Mouse (Mus musculus) embryo, embryonic 11 days (tissue): ENCODE data around the gene Cst9.

Experiments used
- DNase-seq: peaks from one replicate; pipeline ENCODE4 v3.0.0-alpha.2; 2015

Gene Cst9

DNA sequence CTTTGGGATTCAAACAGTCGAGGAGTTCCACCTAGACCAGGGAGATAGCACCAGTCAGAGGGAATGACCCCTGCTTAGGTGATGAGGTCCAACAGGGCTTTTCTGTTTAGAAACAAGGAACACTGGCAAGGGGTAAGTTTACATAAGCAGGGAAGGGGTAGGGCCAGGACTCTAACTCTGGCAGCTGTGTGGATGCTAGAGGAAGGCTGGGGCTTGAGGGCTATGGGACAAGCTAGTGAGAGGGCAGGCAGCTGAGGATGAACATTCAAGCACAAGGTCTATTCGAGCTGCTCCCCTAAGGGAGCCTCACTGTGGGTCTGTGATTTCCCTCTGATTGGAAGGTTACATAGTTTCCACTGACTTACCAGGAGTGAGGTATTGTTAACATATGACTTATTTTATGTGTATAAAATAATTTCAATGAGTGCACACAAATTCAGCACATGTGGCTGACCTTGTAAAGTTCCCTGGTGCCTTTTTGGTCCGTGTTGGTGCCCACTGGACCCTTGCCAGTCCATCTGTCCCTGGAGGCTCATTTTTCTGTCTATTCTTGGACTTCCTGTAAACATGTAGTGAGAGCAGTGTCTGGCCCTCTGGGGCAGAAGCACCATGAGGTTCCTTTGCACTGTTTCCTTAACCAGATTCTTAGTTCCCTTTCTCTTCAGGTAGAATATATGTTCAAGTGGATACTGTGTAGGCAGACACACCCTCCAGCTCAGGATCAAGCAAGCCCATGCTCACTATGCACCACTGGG is 42.2 kb downstream of the Cst9 start:
- no peak for DNase-seq

DNA sequence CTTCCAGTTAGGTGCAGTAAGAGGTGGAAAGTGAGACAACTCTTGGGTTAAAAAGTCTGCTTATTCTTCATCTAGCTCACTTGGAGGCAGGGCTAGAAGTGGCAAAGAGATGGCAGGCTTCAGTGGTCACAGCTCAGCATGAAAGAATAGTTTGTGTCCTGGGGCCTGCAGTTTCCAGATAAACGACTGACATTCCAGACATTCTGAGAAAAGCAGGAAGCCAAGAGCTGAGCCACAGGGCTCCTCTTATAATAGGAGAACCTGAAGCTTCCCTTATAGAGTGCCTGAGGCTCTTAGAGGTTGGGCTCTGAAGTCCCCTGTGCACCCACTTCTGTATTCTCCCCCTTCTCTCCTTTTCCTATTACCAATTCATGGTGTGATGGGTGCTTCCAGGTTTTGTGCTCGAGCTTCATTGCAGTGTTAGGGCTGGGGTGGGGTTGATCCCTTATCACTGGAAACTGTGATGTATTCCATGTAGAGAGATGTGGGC is 43.7 kb downstream of the Cst9 start:
- no peak for DNase-seq

- no peak for DNase-seq
These were observed 44.3 kb downstream of the Cst9 start for GRCm38 (mm10) chr2:148879199-148879598.

GRCm38 (mm10) chr2:148884738-148885137 is 49.8 kb downstream of the Cst9 start:
- no peak for DNase-seq
